Mouse (Mus musculus): Measurements from ENCODE around the gene Heg1.

DNA sequence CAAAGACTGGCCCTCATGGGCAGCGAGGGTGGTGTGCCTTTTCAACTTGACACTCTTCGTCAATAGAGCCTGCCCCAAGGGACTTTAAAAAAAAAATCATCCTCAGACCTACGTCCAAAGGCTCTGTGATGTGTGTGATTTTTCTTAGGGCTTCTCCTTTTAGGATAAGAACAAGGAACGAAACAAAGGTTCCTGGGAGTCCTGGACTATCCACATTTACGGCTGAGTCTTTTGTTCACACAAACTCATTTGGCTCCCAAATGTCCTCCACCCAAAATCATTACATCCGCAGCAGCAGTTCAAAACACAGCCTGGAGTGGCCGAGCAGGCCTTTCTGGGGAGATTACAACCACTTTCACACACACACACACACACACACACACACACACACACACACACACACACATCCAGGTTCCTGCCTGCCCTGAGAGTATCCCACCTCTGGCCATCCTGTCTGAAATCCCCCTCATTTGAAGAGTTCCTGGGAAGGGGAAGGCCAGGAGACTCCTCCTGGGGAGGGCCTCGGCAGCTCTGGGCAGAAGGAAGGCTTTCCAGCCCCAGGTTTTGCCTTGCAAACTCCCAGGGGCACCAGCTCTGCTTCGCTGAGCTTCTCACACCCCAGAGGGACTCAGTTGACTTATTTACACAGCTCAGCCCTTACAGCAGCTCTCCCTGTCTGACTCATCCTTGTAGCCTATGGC is 13.6 kb downstream of the Heg1 start:
- 0 out of 2 replicates have a peak, but pooled peaks have one; percentile 44 for TF ChIP-seq POLR2A (IDR thresholded peaks at IDR 0.05; ENCODE audit: low read depth, low read length)
- TF ChIP-seq CTCF (conservative IDR thresholded peaks at IDR 0.05 in 1 of 2, IDR thresholded peaks at IDR 0.05 in 1 of 2; ENCODE audit: low read depth in 2 of 2, low read length in 2 of 2), result no peak

Data from CH12.LX (cell line).